Mouse (Mus musculus): ENCODE measurements around the gene Celsr1. TPM values are rescaled to one million over a fixed set of nuclear protein-coding genes. Genes with fewer than 3 reads are reported as not detected.
A peak's percentile ranks its signal among the peaks of the same experiment; 100 is the strongest.

Celsr1 gene
- total and polyA plus RNA-seq, 3 experiments, result 1.3 to 21.7 (median 4.7) TPM

DNA sequence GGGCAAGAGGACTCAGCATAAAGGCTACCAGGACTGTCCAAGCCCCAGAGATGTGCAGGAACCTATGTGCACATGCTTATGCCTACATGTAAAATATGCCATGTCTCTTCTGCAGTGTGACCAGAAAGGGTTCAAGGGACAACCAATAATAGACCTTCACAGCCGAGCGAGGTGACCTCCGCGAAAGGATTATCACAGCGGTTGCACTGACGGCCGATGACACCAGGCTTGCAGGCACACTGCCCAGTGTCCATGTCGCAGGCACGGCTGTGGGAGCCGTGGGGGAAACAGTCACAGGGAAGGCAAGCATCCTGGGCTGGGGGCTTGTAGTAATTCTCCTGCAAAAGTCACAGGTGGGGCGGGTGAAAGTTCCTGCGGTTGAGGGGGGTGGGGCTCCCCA is 105.4 kb downstream of the Celsr1 start:
- H3K27me3 ChIP-seq (ENCODE audit: insufficient read depth, low read length), result peaks cover 19% of the 10 kb centered on the region
- no peaks in the 10 kb centered on the region; the same call in 1 of the 2 replicates for H3K4me1 ChIP-seq (ENCODE audit: insufficient read depth, low read depth, low read length)
- H3K4me3 ChIP-seq (ENCODE audit: low read depth, low read length), result no peak overlapping the region
- H3K36me3 ChIP-seq (replicated peaks), result peaks cover 67% of the 10 kb centered on the region
- DNase-seq (ENCODE audit: low spot score) (no peak), ATAC-seq (ENCODE audit: extremely low read depth, insufficient number of reproducible peaks, low FRiP score, poor library complexity, severe bottlenecking) (no peak)
- H3K9me3 ChIP-seq (replicated peaks), result no peaks in the 10 kb centered on the region
- TF ChIP-seq CTCF (IDR thresholded peaks at IDR 0.05; ENCODE audit: low read depth, low read length) (no peak), GATA2 (IDR thresholded peaks at IDR 0.05; ENCODE audit: borderline replicate concordance, low read depth, low read length) (no peak), TAL1 (conservative IDR thresholded peaks at IDR 0.05; ENCODE audit: low read depth, low read length) (no peak), GATA1 (IDR thresholded peaks at IDR 0.05; ENCODE audit: borderline replicate concordance, low read length) (no peak), POLR2AphosphoS5 (IDR thresholded peaks at IDR 0.05; ENCODE audit: insufficient replicate concordance, low read depth, low read length) (no peak)

DNA sequence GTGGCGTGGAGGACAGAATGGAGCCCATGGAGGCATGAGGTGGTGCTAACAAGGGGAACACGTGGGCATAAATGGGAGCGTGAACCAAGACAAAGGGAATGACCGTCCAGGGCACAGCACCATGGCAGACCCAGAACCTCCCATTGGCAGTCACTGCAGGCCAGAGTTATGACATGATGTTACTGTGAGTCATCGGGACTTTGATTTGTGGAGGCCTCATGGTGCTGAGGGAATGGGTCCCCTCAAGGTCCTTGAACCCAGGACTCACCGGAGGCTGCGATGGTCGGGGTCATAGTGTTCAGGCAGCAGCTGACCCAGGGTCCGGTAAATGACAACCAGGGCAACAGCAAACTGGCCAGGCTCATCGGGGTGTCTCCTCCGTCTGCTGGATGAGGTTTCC is 111.7 kb downstream of the Celsr1 start:
- Histone ChIP-seq H3K36me3 (replicated peaks) (peaks cover 43% of the 10 kb centered on the region), H3K9me3 (replicated peaks) (no peaks in the 10 kb centered on the region), H3K27me3 (ENCODE audit: insufficient read depth, low read length) (peaks cover 31% of the 10 kb centered on the region), H3K4me3 (ENCODE audit: low read depth, low read length) (no peak overlapping the region), H3K4me1 (ENCODE audit: insufficient read depth, low read depth, low read length) (no peaks in the 10 kb centered on the region; the same call in 1 of the 2 replicates)
- ATAC-seq (ENCODE audit: extremely low read depth, insufficient number of reproducible peaks, low FRiP score, poor library complexity, severe bottlenecking) (no peak), DNase-seq (ENCODE audit: low spot score) (no peak)
- no peak for TF ChIP-seq GATA1 (IDR thresholded peaks at IDR 0.05; ENCODE audit: borderline replicate concordance, low read length)
- no peak for TF ChIP-seq GATA2 (IDR thresholded peaks at IDR 0.05; ENCODE audit: borderline replicate concordance, low read depth, low read length)
- no peak for TF ChIP-seq CTCF (IDR thresholded peaks at IDR 0.05; ENCODE audit: low read depth, low read length)
- no peak for TF ChIP-seq TAL1 (conservative IDR thresholded peaks at IDR 0.05; ENCODE audit: low read depth, low read length)
- no peak for TF ChIP-seq POLR2AphosphoS5 (IDR thresholded peaks at IDR 0.05; ENCODE audit: insufficient replicate concordance, low read depth, low read length)

DNA sequence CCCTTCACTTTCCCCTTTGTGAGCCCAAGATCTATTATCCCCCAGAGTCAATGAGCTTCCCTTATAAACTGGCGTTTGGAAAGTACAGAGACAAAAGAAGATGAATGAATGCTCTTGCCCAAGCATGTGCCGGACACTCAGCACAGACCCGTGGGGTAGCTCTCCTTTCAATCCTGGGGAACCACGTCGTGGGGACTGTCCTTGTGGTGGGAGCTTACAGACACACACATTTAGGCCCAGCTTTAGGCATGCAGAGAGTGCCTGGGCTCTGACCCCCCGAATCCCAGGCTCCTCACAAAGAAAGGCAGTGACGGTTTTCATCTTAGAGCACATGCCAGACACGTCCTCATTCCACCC is 113.7 kb downstream of the Celsr1 start:
- no peak overlapping the region for H3K4me3 ChIP-seq (ENCODE audit: low read depth, low read length)
- DNase-seq (ENCODE audit: low spot score) (no peak), ATAC-seq (ENCODE audit: extremely low read depth, insufficient number of reproducible peaks, low FRiP score, poor library complexity, severe bottlenecking) (no peak)
- H3K9me3 ChIP-seq (replicated peaks), result no peaks in the 10 kb centered on the region
- H3K27me3 ChIP-seq (ENCODE audit: insufficient read depth, low read length), result peaks cover 27% of the 10 kb centered on the region
- no peaks in the 10 kb centered on the region for H3K4me1 ChIP-seq (ENCODE audit: insufficient read depth, low read depth, low read length)
- no peak for TF ChIP-seq GATA1 (IDR thresholded peaks at IDR 0.05; ENCODE audit: borderline replicate concordance, low read length)
- no peak for TF ChIP-seq CTCF (IDR thresholded peaks at IDR 0.05; ENCODE audit: low read depth, low read length)
- TF ChIP-seq POLR2AphosphoS5 (IDR thresholded peaks at IDR 0.05; ENCODE audit: insufficient replicate concordance, low read depth, low read length), result no peak
- TF ChIP-seq TAL1 (conservative IDR thresholded peaks at IDR 0.05; ENCODE audit: low read depth, low read length), result no peak
- TF ChIP-seq GATA2 (IDR thresholded peaks at IDR 0.05; ENCODE audit: borderline replicate concordance, low read depth, low read length), result no peak
- peaks cover 31% of the 10 kb centered on the region for H3K36me3 ChIP-seq (replicated peaks)

DNA sequence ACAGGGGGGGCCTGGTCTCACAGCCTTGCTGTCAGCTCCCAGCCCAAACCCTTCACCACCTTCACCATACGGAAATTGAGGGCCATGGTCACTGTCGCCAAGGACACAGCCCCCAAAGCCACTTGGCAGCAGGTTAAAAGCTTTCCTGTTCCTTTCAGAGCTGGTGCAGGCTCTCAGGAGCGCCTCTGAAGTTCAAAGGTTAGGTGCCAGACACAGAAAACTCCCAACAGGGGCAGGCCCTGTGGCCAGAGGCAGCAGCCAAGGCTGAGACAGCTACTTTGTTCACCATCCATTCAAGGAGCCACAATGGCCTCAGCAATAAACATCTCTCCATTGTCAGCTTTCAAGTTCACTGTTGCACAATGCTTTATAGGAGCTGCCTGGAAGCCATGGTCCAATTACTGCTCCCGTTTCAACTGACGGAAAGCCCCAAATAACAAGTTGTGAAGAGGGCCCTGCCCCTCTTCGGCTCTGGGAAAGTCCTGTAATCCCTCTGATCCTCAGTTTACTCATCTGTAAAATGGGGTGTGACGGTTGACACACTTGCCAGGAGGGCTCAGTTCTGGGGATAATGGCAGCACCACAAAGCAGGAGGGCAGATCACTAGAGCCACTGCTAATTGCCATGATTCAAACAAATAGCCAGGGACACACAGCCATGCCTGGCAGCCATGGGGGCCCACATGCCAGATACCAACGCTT is 114.2 kb downstream of the Celsr1 start:
- no peak for ATAC-seq (ENCODE audit: extremely low read depth, insufficient number of reproducible peaks, low FRiP score, poor library complexity, severe bottlenecking)
- no peak for TF ChIP-seq GATA1 (IDR thresholded peaks at IDR 0.05; ENCODE audit: borderline replicate concordance, low read length)
- no peak for TF ChIP-seq TAL1 (conservative IDR thresholded peaks at IDR 0.05; ENCODE audit: low read depth, low read length)
- TF ChIP-seq GATA2 (IDR thresholded peaks at IDR 0.05; ENCODE audit: borderline replicate concordance, low read depth, low read length), result no peak
- no peak for TF ChIP-seq CTCF (IDR thresholded peaks at IDR 0.05; ENCODE audit: low read depth, low read length)
- TF ChIP-seq POLR2AphosphoS5 (IDR thresholded peaks at IDR 0.05; ENCODE audit: insufficient replicate concordance, low read depth, low read length), result no peak
- no peak for DNase-seq (ENCODE audit: low spot score)
- no peak overlapping the region for H3K4me3 ChIP-seq (ENCODE audit: low read depth, low read length)
- H3K36me3 ChIP-seq (replicated peaks), result peaks cover 28% of the 10 kb centered on the region
- no peaks in the 10 kb centered on the region for H3K4me1 ChIP-seq (ENCODE audit: insufficient read depth, low read depth, low read length)
- H3K27me3 ChIP-seq (ENCODE audit: insufficient read depth, low read length), result peaks cover 30% of the 10 kb centered on the region
- H3K9me3 ChIP-seq (replicated peaks), result no peaks in the 10 kb centered on the region

DNA sequence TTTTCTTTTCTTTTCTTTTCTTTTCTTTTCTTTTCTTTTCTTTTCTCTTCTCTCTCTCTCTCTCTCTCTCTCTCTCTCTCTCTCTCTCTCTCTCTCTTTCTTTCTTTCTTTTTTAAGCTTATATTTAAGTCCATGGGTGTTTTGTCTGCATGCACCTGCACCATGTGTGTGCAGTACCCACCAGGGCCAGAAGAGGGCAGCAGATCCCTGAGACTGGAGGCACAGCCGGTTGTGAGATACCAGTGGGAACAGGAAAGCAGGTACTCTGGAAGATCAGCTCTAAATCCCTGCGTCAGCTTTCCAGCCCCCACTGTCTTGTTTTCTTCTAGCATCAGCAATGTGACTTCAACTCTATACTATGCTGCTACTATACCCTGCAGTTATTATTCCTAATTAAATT is 120.0 kb downstream of the Celsr1 start:
- Histone ChIP-seq H3K36me3 (replicated peaks) (peaks cover 3% of the 10 kb centered on the region), H3K4me3 (ENCODE audit: low read depth, low read length) (no peak overlapping the region), H3K9me3 (replicated peaks) (no peaks in the 10 kb centered on the region), H3K27me3 (ENCODE audit: insufficient read depth, low read length) (peaks cover 23% of the 10 kb centered on the region), H3K4me1 (ENCODE audit: insufficient read depth, low read depth, low read length) (peaks cover 25% of the 10 kb centered on the region)
- peak; percentile 23; the same call in 1 of the 2 replicates for TF ChIP-seq CTCF (IDR thresholded peaks at IDR 0.05; ENCODE audit: low read depth, low read length)
- TF ChIP-seq GATA1 (IDR thresholded peaks at IDR 0.05; ENCODE audit: borderline replicate concordance, low read length), result no peak
- ATAC-seq (ENCODE audit: extremely low read depth, insufficient number of reproducible peaks, low FRiP score, poor library complexity, severe bottlenecking), result no peak
- no peak for DNase-seq (ENCODE audit: low spot score)

DNA sequence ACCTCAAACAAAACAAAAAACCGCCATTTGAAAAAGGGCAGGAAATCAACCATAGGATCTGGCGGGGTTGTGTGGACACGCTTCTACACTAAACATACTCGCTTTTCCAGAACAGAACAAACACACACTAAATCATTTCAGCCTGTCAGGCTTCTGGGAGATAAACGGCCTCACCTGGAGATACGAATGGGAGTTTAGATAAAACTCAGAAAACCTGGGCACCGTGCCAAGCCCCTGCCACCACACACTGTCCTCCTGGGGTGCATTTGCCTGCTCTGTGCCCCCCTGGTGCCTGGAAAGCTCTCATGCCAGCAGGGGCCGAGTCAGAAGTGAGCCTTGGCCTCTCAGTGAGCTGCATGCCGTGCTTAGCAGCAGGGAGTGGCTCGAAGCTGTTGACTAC is 123.6 kb downstream of the Celsr1 start:
- H3K4me3 ChIP-seq (ENCODE audit: low read depth, low read length), result 0 out of 2 replicates have a peak overlapping the region, but pooled peaks have one; percentile 26
- peaks cover 37% of the 10 kb centered on the region for H3K4me1 ChIP-seq (ENCODE audit: insufficient read depth, low read depth, low read length)
- H3K27me3 ChIP-seq (ENCODE audit: insufficient read depth, low read length), result peaks cover 30% of the 10 kb centered on the region; the same call in 1 of the 2 replicates
- H3K36me3 ChIP-seq (replicated peaks), result peaks cover 10% of the 10 kb centered on the region
- DNase-seq (ENCODE audit: low spot score), result peak; percentile 50
- ATAC-seq (ENCODE audit: extremely low read depth, insufficient number of reproducible peaks, low FRiP score, poor library complexity, severe bottlenecking), result no peak
- no peak for TF ChIP-seq TAL1 (conservative IDR thresholded peaks at IDR 0.05; ENCODE audit: low read depth, low read length)
- no peak for TF ChIP-seq CTCF (IDR thresholded peaks at IDR 0.05; ENCODE audit: low read depth, low read length)
- no peak for TF ChIP-seq GATA1 (IDR thresholded peaks at IDR 0.05; ENCODE audit: borderline replicate concordance, low read length)
- TF ChIP-seq GATA2 (IDR thresholded peaks at IDR 0.05; ENCODE audit: borderline replicate concordance, low read depth, low read length), result no peak
- TF ChIP-seq POLR2AphosphoS5 (IDR thresholded peaks at IDR 0.05; ENCODE audit: insufficient replicate concordance, low read depth, low read length), result no peak
- H3K9me3 ChIP-seq (replicated peaks), result no peaks in the 10 kb centered on the region
